Mouse (Mus musculus): ENCODE results near the gene Myo1a. TPM values are rescaled to one million over a fixed set of nuclear protein-coding genes. Genes with fewer than 3 reads are reported as not detected.

The Myo1a gene
- polyA plus RNA-seq, 1 experiment from 2014 or later = 0.28 TPM

GRCm38 (mm10) chr10:127763914-127764680 lies 59.1 kb downstream of the Myo1a start:
- H3K27me3 ChIP-seq (replicated peaks) = no peaks in the 10 kb centered on the region
- no peak overlapping the region for H3K4me2 ChIP-seq
- H3K4me1 ChIP-seq = no peaks in the 10 kb centered on the region
- no peaks in the 10 kb centered on the region for H3K36me3 ChIP-seq
- no peak for ATAC-seq (ENCODE audit: extremely low read depth, insufficient number of reproducible peaks, low FRiP score, low TSS enrichment)
- H3K4me3 ChIP-seq = no peak overlapping the region
- WGBS = 52% methylated on average over 12 of the region's 12 CpGs
- H3K9ac ChIP-seq = no peak overlapping the region
- no peaks in the 10 kb centered on the region for H3K9me3 ChIP-seq
- H3K27ac ChIP-seq (replicated peaks) = no peak overlapping the region

- no peak overlapping the region for H3K4me2 ChIP-seq
- no peak overlapping the region for H3K4me3 ChIP-seq
- H3K9me3 ChIP-seq = no peaks in the 10 kb centered on the region
- WGBS = 68% methylated on average over 1 of the region's 1 CpGs
- H3K36me3 ChIP-seq = no peaks in the 10 kb centered on the region
- H3K9ac ChIP-seq = no peak overlapping the region
- H3K27ac ChIP-seq (replicated peaks) = no peak overlapping the region
- ATAC-seq (ENCODE audit: extremely low read depth, insufficient number of reproducible peaks, low FRiP score, low TSS enrichment) = no peak
- H3K27me3 ChIP-seq (replicated peaks) = no peaks in the 10 kb centered on the region
- H3K4me1 ChIP-seq = no peaks in the 10 kb centered on the region
Measured at GRCm38 (mm10) chr10:127766564-127766963, 61.6 kb downstream of the Myo1a start.

Other genes starting within 250 kb of the Myo1a start
- gene Stac3, start 203.5 kb upstream of the Myo1a start, polyA plus RNA-seq (2015; fragmentation: Nextera tagmentation; extraction: Ambion mirVana) = 0.76 and 1.0 TPM in 2 replicates
- 14.2 and 18.1 TPM in 2 replicates for gene Ndufa4l2, start 190.2 kb upstream of the Myo1a start, polyA plus RNA-seq (2015; fragmentation: Nextera tagmentation; extraction: Ambion mirVana)
- gene Shmt2, start 182.7 kb upstream of the Myo1a start, polyA plus RNA-seq (2015; fragmentation: Nextera tagmentation; extraction: Ambion mirVana) = 78.3 and 84.5 TPM in 2 replicates
- 0.62 TPM in 2 replicates for gene Nxph4, start 170.6 kb upstream of the Myo1a start, polyA plus RNA-seq (2015; fragmentation: Nextera tagmentation; extraction: Ambion mirVana)
- gene Lrp1, start 84.0 kb upstream of the Myo1a start, polyA plus RNA-seq (2015; fragmentation: Nextera tagmentation; extraction: Ambion mirVana) = 30.7 and 37.9 TPM in 2 replicates
- gene Stat6, start 62.2 kb upstream of the Myo1a start, polyA plus RNA-seq (2015; fragmentation: Nextera tagmentation; extraction: Ambion mirVana) = 24.5 and 24.6 TPM in 2 replicates
- 7.1 and 7.4 TPM in 2 replicates for gene Nemp1, start 38.3 kb upstream of the Myo1a start, polyA plus RNA-seq (2015; fragmentation: Nextera tagmentation; extraction: Ambion mirVana)
- gene Nab2, start 36.6 kb upstream of the Myo1a start, polyA plus RNA-seq (2015; fragmentation: Nextera tagmentation; extraction: Ambion mirVana) = 9.7 and 10.4 TPM in 2 replicates
- gene Tac2, start 19.3 kb downstream of the Myo1a start, polyA plus RNA-seq (2015; fragmentation: Nextera tagmentation; extraction: Ambion mirVana) = 1.2 and 2.0 TPM in 2 replicates
- 1.6 and 2.0 TPM in 2 replicates for gene Zbtb39, start 34.4 kb downstream of the Myo1a start, polyA plus RNA-seq (2015; fragmentation: Nextera tagmentation; extraction: Ambion mirVana)
- gene Gpr182, start 46.6 kb downstream of the Myo1a start, polyA plus RNA-seq (2015; fragmentation: Nextera tagmentation; extraction: Ambion mirVana) = 20.2 TPM in 2 replicates
- not detected in 2 replicates for gene Rdh1, start 54.6 kb downstream of the Myo1a start, polyA plus RNA-seq (2015; fragmentation: Nextera tagmentation; extraction: Ambion mirVana)
- not detected in 2 replicates for gene Rdh16f1, start 54.6 kb downstream of the Myo1a start, polyA plus RNA-seq (2015; fragmentation: Nextera tagmentation; extraction: Ambion mirVana)
- gene Rdh9, start 71.2 kb downstream of the Myo1a start, polyA plus RNA-seq (2015; fragmentation: Nextera tagmentation; extraction: Ambion mirVana) = 0.15 and 0.23 TPM in 2 replicates
- not detected in 2 replicates for gene Rdh16, start 96.0 kb downstream of the Myo1a start, polyA plus RNA-seq (2015; fragmentation: Nextera tagmentation; extraction: Ambion mirVana)
- gene Rdh19, start 144.8 kb downstream of the Myo1a start, polyA plus RNA-seq (2015; fragmentation: Nextera tagmentation; extraction: Ambion mirVana) = not detected in 2 replicates
- gene Rdh16f2, start 161.3 kb downstream of the Myo1a start, polyA plus RNA-seq (2015; fragmentation: Nextera tagmentation; extraction: Ambion mirVana) = not detected in 2 replicates
- not detected in 2 replicates for gene Rdh7, start 183.6 kb downstream of the Myo1a start, polyA plus RNA-seq (2015; fragmentation: Nextera tagmentation; extraction: Ambion mirVana)
- gene Sdr9c7, start 193.3 kb downstream of the Myo1a start, polyA plus RNA-seq (2015; fragmentation: Nextera tagmentation; extraction: Ambion mirVana) = not detected in 2 replicates